Mouse (Mus musculus): Measurements from ENCODE around the gene Hspa1l.
A peak's percentile ranks its signal among the peaks of the same experiment; 100 is the strongest.
"Not testable (repeated sequence)": the region's sequence is repeated elsewhere in the genome, so short reads cannot be mapped to it uniquely, and the experiment has no call there.

The Hspa1l gene

GRCm38 (mm10) chr17:34975581-34976492 lies 3.3 kb downstream of the Hspa1l start:
- no peak for DNase-seq (ENCODE audit: low spot score)

DNA sequence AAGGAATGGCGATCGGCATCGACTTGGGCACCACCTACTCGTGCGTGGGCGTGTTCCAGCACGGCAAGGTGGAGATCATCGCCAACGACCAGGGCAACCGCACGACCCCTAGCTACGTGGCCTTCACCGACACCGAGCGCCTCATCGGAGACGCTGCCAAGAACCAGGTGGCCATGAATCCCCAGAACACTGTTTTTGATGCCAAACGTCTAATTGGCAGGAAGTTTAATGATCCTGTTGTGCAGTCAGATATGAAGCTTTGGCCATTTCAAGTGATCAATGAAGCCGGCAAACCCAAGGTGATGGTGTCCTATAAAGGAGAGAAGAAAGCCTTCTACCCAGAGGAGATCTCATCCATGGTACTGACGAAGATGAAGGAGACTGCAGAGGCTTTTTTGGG lies 4.5 kb downstream of the Hspa1l start:
- DNase-seq (ENCODE audit: low spot score), result no peak

- no peak for DNase-seq (ENCODE audit: low spot score)
Measured at GRCm38 (mm10) chr17:34978239-34978638, 5.7 kb downstream of the Hspa1l start.

GRCm38 (mm10) chr17:34979631-34980030 lies 7.1 kb downstream of the Hspa1l start:
- no peak for DNase-seq (ENCODE audit: low spot score)

- no peak for DNase-seq (ENCODE audit: low spot score)
Measured at GRCm38 (mm10) chr17:34980655-34981054, 8.2 kb downstream of the Hspa1l start.

DNA sequence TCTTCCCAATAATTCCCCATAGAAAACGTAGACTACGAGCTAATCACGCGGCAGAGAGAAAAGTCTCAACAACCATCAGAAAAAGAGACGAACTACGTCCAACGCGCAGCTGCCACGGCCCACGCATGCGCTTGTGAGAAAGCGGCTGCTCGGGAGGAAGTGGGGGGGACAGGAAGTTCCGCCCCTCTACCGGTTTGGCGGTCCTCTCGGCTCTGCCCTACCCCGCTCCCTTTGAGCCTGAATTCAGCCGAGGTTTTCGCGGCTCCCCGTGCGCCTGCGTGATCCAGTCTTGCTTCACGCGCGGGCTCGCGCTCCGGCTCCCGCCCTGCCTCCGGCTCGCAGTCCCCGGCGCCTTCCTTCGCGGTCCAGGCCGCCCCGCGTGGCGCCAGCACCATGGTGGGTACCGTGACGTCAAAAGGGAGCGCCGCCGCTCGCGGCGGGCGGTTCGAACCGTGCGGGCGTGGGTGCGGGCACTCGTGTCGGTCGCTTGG lies 9.2 kb downstream of the Hspa1l start, which contains the start of gene Lsm2:
Gene Lsm2, plus strand, starts transcription at position 173 of the 491 bp plus-strand sequence.
- peak; percentile 90 for DNase-seq (ENCODE audit: low spot score)

- no peak for DNase-seq (ENCODE audit: low spot score)
Measured at GRCm38 (mm10) chr17:34982328-34982727, 9.8 kb downstream of the Hspa1l start.

GRCm38 (mm10) chr17:34984218-34984617 lies 11.7 kb downstream of the Hspa1l start:
- DNase-seq (ENCODE audit: low spot score), result no peak

- DNase-seq (ENCODE audit: low spot score), result no peak
Measured at GRCm38 (mm10) chr17:34994751-34995150, 22.2 kb downstream of the Hspa1l start.

- DNase-seq (ENCODE audit: low spot score), result not testable (repeated sequence)
Measured at GRCm38 (mm10) chr17:34995192-34995591, 22.7 kb downstream of the Hspa1l start.

- not testable (repeated sequence) for DNase-seq (ENCODE audit: low spot score)
Measured at GRCm38 (mm10) chr17:34995927-34996326, 23.4 kb downstream of the Hspa1l start.

GRCm38 (mm10) chr17:34996411-34997141 lies 24.1 kb downstream of the Hspa1l start:
- DNase-seq (ENCODE audit: low spot score), result no peak

DNA sequence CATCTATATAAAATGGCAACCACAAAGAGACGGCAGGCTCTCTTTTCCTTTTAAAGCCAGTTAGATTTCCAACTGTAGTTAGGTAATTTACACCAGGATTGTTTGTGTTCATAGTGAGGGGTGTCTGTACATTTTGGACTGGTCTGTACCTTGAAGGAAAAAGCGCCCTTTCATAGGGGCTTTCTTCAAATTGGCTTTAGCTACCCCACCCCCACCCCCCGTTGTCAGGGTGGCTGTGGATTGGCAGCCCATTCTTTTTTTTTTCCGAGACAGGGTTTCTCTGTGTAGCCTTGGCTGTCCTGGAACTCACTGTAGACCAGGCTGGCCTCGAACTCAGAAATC lies 24.6 kb downstream of the Hspa1l start:
- no peak for DNase-seq (ENCODE audit: low spot score)

DNA sequence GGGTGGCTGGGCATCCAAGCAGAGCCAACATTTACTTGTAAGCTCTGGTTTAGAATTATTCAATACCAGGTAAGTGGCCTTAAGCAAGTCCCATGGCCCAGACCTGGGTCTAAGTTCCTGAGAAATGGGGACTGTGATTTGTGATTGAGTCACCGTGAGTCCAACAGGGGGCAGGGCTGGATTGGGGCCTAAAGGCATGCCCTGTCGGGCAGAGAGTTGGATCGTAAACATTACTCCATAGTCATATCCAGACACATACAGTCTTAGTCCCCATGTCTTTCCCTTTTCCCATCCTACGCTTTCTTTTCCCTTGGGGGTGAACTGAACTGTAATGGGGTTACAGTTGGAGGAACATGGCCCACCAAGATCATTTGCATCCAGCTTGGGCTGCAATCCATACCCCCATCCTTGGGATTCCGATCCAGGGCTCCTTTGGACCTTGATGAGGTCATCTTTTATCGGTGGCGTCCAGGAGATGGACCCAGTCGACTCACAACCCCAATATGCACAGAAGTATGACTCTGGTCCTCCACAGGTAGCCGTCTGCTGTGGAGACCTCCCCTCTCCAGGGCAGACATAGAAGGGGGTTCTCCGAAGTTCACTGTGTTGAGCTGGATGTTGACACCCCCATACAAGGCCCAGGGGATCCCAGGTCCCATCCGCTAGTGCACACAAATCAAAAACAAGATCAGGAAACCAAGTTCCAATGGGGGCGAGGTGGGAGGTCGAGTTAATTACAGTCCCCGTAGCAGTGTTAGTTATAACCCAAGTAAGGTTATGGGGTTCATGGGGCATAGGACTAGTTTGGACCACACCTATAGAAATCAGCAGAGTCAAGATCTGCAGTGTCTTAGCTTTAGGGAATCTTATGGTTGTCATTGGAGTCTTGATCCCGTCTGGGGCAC lies 26.3 kb downstream of the Hspa1l start:
- DNase-seq (ENCODE audit: low spot score), result no peak

DNA sequence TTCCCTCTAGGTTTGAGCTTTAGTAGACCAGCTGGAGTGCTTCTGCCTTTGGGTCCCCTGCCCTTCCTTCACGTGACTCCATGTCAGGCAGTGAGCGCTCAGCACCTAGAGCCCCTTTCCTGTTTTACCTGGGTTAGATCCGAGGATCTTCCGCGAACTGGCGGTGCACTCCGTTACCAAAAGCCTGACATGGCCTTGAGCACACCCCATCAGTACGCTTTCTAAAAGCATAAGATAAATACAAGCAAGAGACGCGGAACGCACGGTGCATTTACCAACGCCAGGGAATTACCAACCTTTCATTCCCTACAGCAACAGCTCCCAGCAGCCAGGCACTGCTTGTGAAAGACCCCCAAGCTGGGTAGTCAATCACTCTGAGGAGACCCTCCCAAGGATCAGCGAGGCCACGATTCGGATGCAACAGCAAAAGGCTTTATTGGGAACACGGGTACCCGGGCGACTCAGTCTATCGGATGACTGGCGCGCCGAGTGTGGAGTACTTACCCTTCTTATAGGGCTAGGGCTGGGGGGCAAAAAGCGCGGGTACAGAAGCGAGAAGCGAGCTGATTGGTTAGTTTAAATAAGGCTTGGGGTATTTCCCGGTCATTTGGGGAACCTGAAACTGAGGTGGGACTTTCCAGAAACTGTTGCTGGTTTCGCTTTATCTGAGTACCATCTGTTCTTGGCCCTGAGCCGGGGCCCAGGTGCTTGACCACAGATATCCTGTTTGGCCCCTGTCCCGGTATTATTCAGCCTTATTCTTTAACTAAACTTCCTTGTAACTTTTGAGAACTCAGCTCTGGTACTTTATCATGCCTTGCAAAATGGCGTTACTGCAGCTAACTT lies 27.6 kb downstream of the Hspa1l start:
- not testable (repeated sequence) for DNase-seq (ENCODE audit: low spot score)

DNA sequence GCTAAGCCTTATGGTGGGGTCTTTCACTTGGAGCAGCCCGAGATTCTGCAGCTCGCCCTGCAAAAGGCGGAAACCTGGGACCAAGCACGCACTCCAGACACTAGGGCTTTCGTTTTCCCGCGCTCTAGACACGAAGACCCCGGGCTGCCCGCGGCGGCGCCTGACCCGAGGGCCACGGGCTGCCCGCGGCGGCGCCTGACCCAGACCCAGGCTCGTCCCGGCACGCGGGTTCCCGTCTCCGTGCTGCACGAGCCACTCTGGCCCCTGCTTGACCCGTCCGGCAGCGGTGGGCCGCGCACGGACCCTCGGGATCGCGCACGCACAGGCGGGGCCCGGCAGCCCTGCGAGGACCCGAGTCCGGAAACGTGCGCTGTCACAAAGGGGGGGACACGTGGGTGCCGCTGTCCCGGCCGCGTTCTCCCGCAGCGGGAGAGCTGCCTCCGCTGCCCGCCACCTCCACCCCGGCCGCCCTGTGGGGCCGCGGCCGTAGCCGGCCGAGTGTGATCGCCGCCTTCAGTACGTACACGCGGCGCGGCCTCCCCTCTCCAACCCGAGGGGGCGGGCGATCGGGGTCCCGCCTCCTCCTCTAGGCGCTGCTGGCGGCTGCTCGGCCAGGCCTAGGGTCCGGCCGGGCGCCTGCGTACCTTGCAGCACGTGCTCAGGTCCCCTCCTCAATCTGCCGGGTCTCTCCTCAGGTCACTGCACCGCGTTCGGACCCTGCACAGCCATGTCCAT lies 28.4 kb downstream of the Hspa1l start, which contains the start of gene Vars:
Gene Vars, plus strand, starts transcription at position 271 of the 735 bp plus-strand sequence.
- peak; percentile 92 for DNase-seq (ENCODE audit: low spot score)

DNA sequence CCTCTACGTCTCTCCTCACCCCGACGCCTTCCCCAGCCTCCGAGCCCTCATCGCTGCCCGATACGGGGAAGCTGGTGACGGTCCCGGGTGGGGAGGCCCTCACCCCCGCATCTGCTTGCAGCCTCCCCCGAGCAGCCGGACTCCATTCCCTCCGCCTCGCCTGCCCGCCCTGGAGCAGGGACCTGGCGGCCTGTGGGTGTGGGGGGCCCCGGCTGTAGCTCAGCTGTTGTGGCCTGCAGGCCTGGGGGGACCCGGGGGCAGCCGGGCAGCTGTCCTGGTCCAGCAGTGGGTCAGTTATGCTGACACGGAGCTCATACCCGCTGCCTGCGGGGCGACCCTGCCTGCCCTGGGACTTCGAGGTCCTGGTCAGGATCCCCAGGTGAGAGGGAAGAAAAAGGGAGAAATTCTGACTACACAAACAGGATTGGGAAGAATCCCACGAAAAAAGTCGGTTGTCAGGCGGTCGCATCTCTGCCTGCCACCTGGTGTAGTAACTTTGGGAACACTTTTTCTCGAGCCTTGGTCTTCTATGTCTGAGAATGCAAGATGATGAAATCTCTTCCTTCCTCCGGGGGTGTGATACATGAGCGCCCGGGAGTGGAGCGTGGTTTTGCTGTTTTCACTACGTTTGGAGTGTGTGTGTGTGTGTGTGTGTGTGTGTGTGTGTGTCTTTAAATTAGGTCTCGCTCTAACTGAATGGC lies 29.1 kb downstream of the Hspa1l start:
- DNase-seq (ENCODE audit: low spot score), result no peak

GRCm38 (mm10) chr17:35002153-35002865 lies 29.8 kb downstream of the Hspa1l start:
- no peak for DNase-seq (ENCODE audit: low spot score)
